Mouse (Mus musculus): ENCODE data around the gene Pnn. TPM values are rescaled to one million over a fixed set of nuclear protein-coding genes. Genes with fewer than 3 reads are reported as not detected.

The Pnn gene
- total RNA-seq, 2 experiments from 2014 or later = 26.1 to 29.4 TPM

DNA sequence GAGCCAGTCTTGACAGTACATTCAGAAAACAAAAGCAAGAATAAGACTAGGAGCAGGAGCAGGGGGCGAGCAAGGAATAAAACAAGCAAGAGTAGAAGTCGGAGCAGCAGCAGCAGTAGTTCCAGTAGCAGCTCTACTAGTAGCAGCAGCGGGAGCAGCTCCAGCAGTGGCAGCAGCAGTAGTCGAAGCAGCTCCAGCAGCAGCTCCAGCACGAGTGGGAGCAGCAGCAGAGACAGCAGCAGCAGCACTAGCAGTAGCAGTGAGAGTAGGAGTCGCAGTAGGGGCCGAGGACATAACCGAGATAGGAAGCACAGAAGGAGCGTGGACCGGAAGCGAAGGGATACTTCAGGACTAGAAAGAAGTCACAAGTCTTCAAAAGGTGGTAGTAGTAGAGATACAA is 5.6 kb downstream of the Pnn start:
- intact Hi-C loops (cut with DNase I) = no loop called here
- no peak for DNase-seq

DNA sequence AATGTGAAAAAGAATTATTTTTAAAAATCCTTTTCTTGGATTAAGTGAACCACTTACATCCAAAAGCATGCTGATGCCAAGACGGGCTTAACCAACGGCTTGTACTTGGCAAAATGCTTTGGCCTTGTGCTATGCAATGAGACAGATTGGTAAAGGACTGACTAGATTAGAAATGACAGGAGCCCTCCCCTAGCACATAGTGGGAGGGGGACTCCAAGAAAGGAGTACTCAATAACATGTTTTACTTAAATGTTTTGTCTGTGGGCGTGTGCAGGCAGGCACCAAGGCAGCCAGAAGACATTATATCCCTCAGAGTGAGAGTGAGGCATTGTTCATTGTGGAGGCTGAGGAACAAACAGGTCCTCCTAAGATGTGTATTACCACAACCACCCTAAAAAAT is 7.4 kb downstream of the Pnn start:
- DNase-seq = no peak
- intact Hi-C loops (cut with DNase I) = no loop called here

DNA sequence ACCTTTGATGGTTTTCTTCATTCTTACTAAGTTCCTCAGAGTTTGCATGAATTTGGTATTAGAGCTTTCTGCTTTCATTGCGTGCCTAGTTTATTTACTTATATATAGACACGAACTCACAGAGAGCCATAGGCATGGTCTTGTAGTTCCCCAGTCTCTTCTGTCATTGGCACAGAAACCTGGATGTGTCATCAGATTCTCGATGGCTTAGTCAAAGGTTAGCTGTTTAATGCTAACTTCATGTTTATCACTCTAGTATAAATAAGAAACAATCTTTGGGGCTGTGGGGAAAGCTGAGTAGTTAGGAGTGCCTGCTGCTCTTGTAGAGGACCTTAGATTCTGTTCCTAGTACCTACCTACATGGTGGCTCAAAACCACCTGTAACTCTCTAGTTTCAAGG is 10.3 kb downstream of the Pnn start:
- intact Hi-C loops (cut with DNase I) = no loop called here
- no peak for DNase-seq

DNA sequence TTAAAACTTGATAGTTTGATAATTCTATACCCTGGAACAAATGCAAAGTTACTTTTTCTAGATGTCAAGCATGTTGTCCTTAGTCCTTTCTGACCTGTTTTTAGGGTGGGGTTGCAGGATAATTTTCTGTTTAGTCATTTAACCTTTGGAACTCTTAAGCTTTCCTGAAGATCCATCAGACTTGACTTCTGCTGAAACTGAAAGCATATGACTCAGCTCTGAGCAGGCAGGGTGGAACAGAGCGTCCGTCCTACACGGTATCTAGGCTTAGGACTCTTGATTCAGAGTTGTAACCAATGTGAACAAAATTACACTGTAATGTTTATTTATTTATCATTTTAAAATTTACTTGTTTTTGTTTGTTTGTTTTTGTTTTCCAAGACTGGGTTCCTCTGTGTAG is 11.2 kb downstream of the Pnn start:
- DNase-seq = no peak
- intact Hi-C loops (cut with DNase I) = no loop called here

DNA sequence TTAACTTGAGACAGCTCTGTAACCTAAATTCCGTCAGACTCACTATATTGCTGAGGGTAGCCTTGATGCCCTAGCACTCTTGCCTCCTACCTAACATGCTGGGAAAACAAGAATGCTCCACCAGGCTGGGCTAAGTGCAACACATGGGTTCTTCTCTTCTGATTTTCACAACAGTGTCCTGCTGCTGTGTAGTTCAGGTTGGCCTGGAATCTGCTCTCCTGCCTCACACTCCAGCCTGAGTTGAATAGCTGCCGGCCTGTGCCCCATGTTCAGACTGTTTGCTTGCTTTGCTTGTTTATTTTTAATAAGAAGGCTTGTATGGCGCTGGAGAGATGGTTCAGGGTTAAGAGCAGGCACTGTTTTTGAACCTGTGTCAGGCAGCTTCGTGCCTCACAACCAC is 13.8 kb downstream of the Pnn start:
- intact Hi-C loops (cut with DNase I) = no loop called here
- no peak for DNase-seq

DNA sequence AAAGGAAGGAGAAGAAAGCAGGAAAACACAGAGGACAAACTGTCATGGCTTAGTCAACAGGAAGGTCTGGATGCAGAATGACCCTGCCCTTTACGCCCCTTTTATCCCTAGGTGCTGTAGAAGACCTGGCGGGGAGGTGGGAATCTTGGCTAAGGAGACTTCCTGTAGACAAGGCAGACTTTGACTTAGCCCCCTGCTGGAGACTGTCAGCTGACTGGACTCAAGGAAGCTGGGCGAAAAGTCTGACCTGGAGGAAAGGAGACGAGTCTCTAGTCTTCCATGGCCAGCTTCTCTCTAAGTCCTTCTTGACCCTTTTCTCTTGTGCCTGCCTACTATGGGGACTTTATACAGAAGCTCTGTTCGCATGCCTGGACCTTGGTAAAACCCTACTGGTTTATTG is 17.8 kb downstream of the Pnn start:
- no peak for DNase-seq
- intact Hi-C loops (cut with DNase I) = no loop called here

DNA sequence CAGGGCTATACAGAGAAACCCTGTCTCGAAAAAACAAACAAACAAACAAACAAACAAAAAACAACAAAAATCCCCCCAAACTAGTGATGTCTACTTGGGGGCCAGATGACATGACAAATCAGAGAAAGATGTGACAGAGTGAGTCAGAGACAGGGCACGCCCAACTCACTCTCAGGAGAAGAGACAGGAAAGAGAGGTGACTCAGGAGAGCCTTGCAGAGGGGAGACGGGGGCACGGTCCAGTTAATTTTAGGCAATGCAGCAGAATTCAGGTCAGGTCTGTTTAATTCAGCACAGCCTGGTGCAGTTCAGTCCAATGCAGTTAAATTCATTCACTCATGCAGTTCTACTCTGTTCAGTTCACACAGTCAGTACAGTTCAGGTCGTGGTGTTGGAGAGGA is 19.5 kb downstream of the Pnn start:
- intact Hi-C loops (cut with DNase I) = no loop called here
- DNase-seq = no peak

DNA sequence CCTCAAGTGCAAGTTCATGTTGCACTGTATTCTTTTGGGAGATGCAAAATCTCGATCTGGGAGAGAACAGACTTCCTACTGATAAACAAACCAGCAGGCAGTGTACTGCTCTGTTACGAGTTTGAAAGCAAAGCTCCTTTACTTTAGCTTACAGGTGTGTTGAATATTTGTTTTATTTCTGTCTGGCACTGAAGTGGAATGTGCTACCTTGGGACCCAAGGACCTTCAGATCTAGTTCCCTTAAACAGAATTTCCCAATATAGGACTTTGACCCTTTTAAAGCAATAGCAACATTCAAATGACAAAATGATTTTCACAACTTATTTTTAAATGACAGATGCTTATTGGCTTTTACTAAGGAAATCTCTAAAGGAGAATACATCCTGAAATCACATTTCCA is 26.9 kb downstream of the Pnn start:
- no peak for DNase-seq

DNA sequence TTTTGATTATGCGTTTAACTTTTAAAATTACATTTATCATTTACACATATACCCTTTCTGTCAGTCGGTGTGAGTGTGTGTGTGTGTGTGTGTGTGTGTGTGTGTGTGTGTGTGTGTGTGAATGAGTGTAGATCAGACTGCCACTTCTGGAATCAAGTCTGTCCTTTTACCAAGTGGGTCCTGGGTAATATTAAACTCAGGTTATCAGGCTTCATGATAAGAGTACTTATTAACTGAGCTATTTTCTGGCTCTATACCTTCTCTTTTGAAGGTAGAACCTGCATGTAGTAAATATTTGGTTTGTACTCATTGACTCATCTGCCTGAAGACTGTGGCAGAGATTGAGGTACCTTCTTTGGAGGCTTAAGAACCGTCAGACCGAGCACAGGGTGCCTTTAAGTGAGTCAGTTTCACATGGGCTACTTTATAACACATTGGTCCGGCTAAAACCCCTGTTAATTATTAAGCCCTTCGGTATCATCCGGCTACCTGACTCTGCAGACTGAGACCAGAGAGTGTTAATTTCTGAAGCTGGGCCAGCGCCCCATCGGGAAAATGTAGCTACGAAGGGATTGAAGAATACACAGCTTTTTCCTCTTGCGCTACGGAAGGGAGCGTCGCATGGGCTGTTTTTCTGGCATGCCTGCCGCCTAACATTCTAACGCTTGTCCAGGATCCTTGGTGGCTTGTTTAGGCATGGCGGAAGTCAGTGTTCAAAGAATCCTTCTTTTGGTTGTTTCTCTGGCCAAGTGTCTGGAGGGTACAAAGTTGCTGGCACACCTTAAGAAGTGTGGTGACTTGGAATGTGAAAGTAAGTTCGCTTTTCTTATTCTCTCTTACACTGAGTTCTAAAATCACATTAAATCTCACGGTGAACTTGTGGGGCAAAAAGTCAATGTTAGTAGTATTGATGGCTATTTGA is 28.7 kb downstream of the Pnn start, which contains the start of gene Mia2:
Gene Mia2, plus strand, starts transcription at position 696 of the 922 bp plus-strand sequence.
- no peak for DNase-seq
- intact Hi-C loops (cut with DNase I) = no loop called here

More for the DNA sequence above, 26.9 kb downstream of the Pnn start:
- intact Hi-C loops (cut with DNase I) = no loop called here

DNA sequence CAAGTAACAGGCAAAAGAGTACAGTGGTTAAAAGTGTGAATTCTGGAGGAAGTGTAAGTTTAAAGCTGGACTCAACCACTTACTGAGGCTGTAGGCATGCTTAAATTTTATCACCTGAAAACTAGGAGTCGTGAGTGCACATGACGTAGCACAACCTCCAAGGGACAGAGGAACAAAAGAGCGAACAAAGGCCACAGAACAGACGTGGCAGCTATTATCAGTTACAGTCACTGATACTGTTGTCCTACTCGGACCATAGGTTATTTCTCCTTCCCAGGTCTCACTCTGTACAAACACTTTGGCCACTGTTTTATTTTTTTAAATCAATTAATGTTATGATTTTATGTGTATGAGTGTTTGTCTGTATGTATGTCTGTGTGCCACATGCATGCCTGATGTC is 38.1 kb downstream of the Pnn start:
- DNase-seq = no peak
- intact Hi-C loops (cut with DNase I) = no loop called here

DNA sequence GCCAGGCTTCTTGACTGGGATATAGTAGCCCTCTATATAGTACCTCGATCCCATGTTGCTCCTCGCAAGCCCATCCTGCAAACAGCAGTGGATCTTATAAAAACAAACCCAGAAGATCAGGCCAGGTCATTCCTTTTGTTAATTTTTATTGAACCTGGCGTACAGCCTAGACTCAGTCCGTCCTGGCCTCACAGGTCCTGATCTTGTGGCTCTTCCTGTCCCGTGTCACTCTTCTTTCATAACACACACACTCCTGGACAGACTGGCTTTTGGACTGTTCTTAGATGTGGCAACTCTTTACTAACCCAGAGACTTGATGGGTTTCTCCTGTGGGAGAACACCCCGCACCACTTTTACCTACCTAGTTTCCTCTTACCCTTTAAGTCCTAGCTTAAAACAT is 39.2 kb downstream of the Pnn start:
- DNase-seq = no peak
- intact Hi-C loops (cut with DNase I) = no loop called here

DNA sequence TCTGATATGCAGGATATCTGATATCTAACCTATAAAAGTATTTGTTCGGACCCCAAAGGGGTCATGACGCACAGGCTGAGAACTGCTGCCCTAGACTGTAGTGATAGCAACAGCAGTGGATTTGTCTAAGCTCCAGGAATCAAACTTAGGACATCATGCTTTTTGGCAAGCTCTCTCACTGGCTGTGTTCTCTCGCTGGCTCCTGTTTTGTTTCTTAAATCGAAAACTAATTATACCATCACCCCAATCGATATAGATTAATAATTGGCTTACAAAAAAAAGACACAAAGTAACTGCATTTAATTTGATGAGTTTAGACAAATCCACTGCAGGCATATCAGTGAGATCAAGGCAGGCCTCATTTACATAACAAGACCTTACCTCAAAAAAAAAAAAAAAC is 39.8 kb downstream of the Pnn start:
- intact Hi-C loops (cut with DNase I) = no loop called here

DNA sequence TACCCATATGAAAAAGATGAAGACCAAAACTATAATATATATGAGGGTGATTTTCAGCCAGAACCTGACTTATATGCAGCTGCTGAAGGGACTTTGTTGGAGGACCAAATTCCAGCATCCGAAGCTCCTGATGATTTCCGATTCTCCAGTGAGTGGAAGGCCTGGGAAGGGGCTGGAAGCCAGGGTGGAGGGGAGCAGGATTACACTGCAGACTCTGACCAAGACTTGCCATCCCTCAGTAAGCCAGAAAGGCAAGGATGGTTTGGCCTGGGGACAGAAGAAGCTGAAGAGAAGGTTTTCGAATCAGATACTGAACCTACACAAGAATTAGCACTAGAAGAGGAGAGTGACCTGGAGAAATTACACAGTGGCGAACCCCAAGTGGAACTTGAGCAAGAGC is 41.2 kb downstream of the Pnn start:
- intact Hi-C loops (cut with DNase I) = no loop called here

More for the DNA sequence above, 39.8 kb downstream of the Pnn start:
- no peak for DNase-seq

DNA sequence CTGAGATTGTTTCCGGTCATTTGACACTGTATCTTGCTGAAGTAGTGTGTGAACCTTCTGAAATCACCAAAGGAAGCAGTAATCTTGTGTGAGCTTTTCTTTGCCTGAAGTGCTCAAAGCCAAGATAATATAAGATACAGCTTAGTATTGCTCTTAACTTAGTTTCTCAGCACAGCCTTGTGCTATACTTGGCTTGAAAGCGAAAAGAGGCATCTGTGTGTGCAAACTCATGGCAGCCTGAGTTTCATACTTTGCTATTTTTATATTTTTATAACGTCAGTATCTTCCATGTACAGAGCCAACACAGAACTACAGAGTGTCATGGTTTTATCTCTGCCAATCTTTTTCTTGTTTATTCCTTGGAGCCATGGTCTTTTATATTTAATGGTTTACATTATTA is 50.5 kb downstream of the Pnn start:
- intact Hi-C loops (cut with DNase I) = no loop called here
- DNase-seq = no peak

More for the DNA sequence above, 41.2 kb downstream of the Pnn start:
- no peak for DNase-seq

Other genes with a start within 250 kb of the Pnn start
- gene Sec23a, start 54.9 kb upstream of the Pnn start, total RNA-seq (2021) = 10 to 100 TPM; 47.6 to 49.5 TPM
- gene Gemin2, start 53.5 kb upstream of the Pnn start, total RNA-seq (2021) = 1 to 10 TPM; 6.9 to 7.5 TPM
- 10 to 100 TPM; 65.3 to 66.2 TPM for gene Trappc6b, start 5.4 kb upstream of the Pnn start, total RNA-seq (2021)
- gene Mia2, start 28.9 kb downstream of the Pnn start, total RNA-seq (2021) = 10 to 100 TPM; 62.8 to 65.1 TPM
- gene Fbxo33, start 152.8 kb downstream of the Pnn start, total RNA-seq (2021) = 10 to 100 TPM; 10.3 to 11.2 TPM